Mouse (Mus musculus) small intestine, adult 10 weeks (tissue): ENCODE data around the gene Hist1h3b. TPM values are rescaled to one million over a fixed set of nuclear protein-coding genes. Genes with fewer than 3 reads are reported as not detected.

Experiments
- polyA plus RNA-seq: library from polyadenylated mRNA; stranded (reverse); fragments of 350-450 nt; fragmentation: Illumina TruSeq; extraction: RNeasy Lipid Tissue Mini Kit (QIAGEN cat#74804); gene quantifications from one replicate; pipeline ENCODE4 v1.2.3, GENCODE M21; 2014; ENCODE audit warnings: low replicate concordance

Gene Hist1h3b
- polyA plus RNA-seq, result not detected

GRCm38 (mm10) chr13:23752067-23752741, at the start of gene Hist1h3b:
Hist1h3b (plus strand) TSS chr13:23752267.

GRCm38 (mm10) chr13:23710374-23711089, 41.5 kb upstream of the Hist1h3b start, which contains the start of gene Hfe:
Hfe (minus strand) TSS chr13:23710854.

GRCm38 (mm10) chr13:23738677-23739068, 13.4 kb upstream of the Hist1h3b start, which contains the start of gene Hist1h1c:
Hist1h1c (plus strand) TSS chr13:23738808.

GRCm38 (mm10) chr13:23745381-23746161, 6.5 kb upstream of the Hist1h3b start, which contains the start of gene Hist1h3c:
Hist1h3c (minus strand) TSS chr13:23745602.

GRCm38 (mm10) chr13:23746201-23747080, 5.6 kb upstream of the Hist1h3b start, which contains the start of gene Hist1h2bb:
Hist1h2bb (plus strand) TSS chr13:23746734.

GRCm38 (mm10) chr13:23750839-23751477, 1.1 kb upstream of the Hist1h3b start, which contains the start of gene Hist1h2ab:
Hist1h2ab (plus strand) TSS chr13:23751126.

GRCm38 (mm10) chr13:23756790-23757189, 4.7 kb downstream of the Hist1h3b start, which contains the start of gene Hist1h4b:
Hist1h4b (plus strand) TSS chr13:23757013.

GRCm38 (mm10) chr13:23760972-23761864, 9.2 kb downstream of the Hist1h3b start, which contains the start of gene Hist1h4a:
Hist1h4a (minus strand) TSS chr13:23761230.

GRCm38 (mm10) chr13:23761871-23762821, 10.1 kb downstream of the Hist1h3b start, which contains the start of gene Hist1h3a:
Hist1h3a (minus strand) TSS chr13:23762386.

GRCm38 (mm10) chr13:23763586-23764323, 11.7 kb downstream of the Hist1h3b start, which contains the start of gene Hist1h1a:
Hist1h1a (plus strand) TSS chr13:23763666.

GRCm38 (mm10) chr13:23769613-23770012, 17.5 kb downstream of the Hist1h3b start, which contains the start of gene Trim38:
Trim38 (plus strand) TSS chr13:23769913.

Other genes starting within 250 kb of the Hist1h3b start
- not detected for gene Hist1h4h, start 221.2 kb upstream of the Hist1h3b start, polyA plus RNA-seq
- gene Hist1h2af, start 218.4 kb upstream of the Hist1h3b start, polyA plus RNA-seq, result not detected
- not detected for gene Hist1h3g, start 216.8 kb upstream of the Hist1h3b start, polyA plus RNA-seq
- 0.59 TPM for gene Hist1h2bh, start 208.9 kb upstream of the Hist1h3b start, polyA plus RNA-seq
- not detected for gene Hist1h3f, start 208.2 kb upstream of the Hist1h3b start, polyA plus RNA-seq
- not detected for gene Hist1h4f, start 200.6 kb upstream of the Hist1h3b start, polyA plus RNA-seq
- gene Hist1h1d, start 199.0 kb upstream of the Hist1h3b start, polyA plus RNA-seq, result 0.52 TPM
- gene Hist1h3e, start 189.9 kb upstream of the Hist1h3b start, polyA plus RNA-seq, result 0.56 TPM
- 0.97 TPM for gene Hist1h2ae, start 181.0 kb upstream of the Hist1h3b start, polyA plus RNA-seq
- gene Hist1h2bg, start 180.9 kb upstream of the Hist1h3b start, polyA plus RNA-seq, result 0.85 TPM
- not detected for gene Hist1h2bf, start 178.1 kb upstream of the Hist1h3b start, polyA plus RNA-seq
- gene Hist1h2ad, start 177.9 kb upstream of the Hist1h3b start, polyA plus RNA-seq, result not detected
- 1.4 TPM for gene Hist1h3d, start 176.5 kb upstream of the Hist1h3b start, polyA plus RNA-seq
- gene Hist1h4d, start 170.7 kb upstream of the Hist1h3b start, polyA plus RNA-seq, result 0.67 TPM
- gene Hist1h2be, start 131.1 kb upstream of the Hist1h3b start, polyA plus RNA-seq, result 2.2 TPM
- gene Hist1h1e, start 129.7 kb upstream of the Hist1h3b start, polyA plus RNA-seq, result 0.30 TPM
- 1.2 TPM for gene Hist1h2ac, start 68.3 kb upstream of the Hist1h3b start, polyA plus RNA-seq
- gene Hist1h2bc, start 68.1 kb upstream of the Hist1h3b start, polyA plus RNA-seq, result 239 TPM
- gene Hist1h1t, start 56.5 kb upstream of the Hist1h3b start, polyA plus RNA-seq, result not detected
- gene Hist1h4c, start 53.8 kb upstream of the Hist1h3b start, polyA plus RNA-seq, result 1.6 TPM
- gene Hfe, start 41.4 kb upstream of the Hist1h3b start, polyA plus RNA-seq, result 13.5 TPM
- gene Hist1h1c, start 13.5 kb upstream of the Hist1h3b start, polyA plus RNA-seq, result 15.6 TPM
- gene Hist1h3c, start 6.7 kb upstream of the Hist1h3b start, polyA plus RNA-seq, result not detected
- gene Hist1h2bb, start 5.5 kb upstream of the Hist1h3b start, polyA plus RNA-seq, result not detected
- not detected for gene Hist1h2ab, start 1.1 kb upstream of the Hist1h3b start, polyA plus RNA-seq
- gene Hist1h4b, start 4.7 kb downstream of the Hist1h3b start, polyA plus RNA-seq, result not detected
- not detected for gene Hist1h4a, start 9.0 kb downstream of the Hist1h3b start, polyA plus RNA-seq
- gene Hist1h3a, start 10.1 kb downstream of the Hist1h3b start, polyA plus RNA-seq, result not detected
- gene Hist1h1a, start 11.4 kb downstream of the Hist1h3b start, polyA plus RNA-seq, result not detected
- gene Trim38, start 17.6 kb downstream of the Hist1h3b start, polyA plus RNA-seq, result 67.0 TPM
- gene Slc17a2, start 54.7 kb downstream of the Hist1h3b start, polyA plus RNA-seq, result 0.33 TPM
- gene Slc17a3, start 87.2 kb downstream of the Hist1h3b start, polyA plus RNA-seq, result not detected
- gene Slc17a1, start 115.5 kb downstream of the Hist1h3b start, polyA plus RNA-seq, result not detected
- gene Slc17a4, start 162.7 kb downstream of the Hist1h3b start, polyA plus RNA-seq, result 149 TPM
- gene Hist1h2ba, start 181.9 kb downstream of the Hist1h3b start, polyA plus RNA-seq, result not detected
- gene Hist1h2aa, start 182.2 kb downstream of the Hist1h3b start, polyA plus RNA-seq, result not detected
- 4.6 TPM for gene Scgn, start 238.9 kb downstream of the Hist1h3b start, polyA plus RNA-seq